Mouse (Mus musculus) forebrain, embryonic 15.5 days (tissue): ENCODE measurements around the gene Hist1h2ah. TPM values are rescaled to one million over a fixed set of nuclear protein-coding genes. Genes with fewer than 3 reads are reported as not detected.
"Not testable (repeated sequence)": the region's sequence is repeated elsewhere in the genome, so short reads cannot be mapped to it uniquely, and the experiment has no call there.

Experiments
- ATAC-seq: fragments of 200-750 bp; cut with Nextera tagmentation; replicated peaks from 2 replicates; pipeline ENCODE4 v1.8.0; 2017; ENCODE audit warnings: mild to moderate bottlenecking, moderate TSS enrichment, moderate library complexity
- H3K27ac ChIP-seq: fragments of 300-500 bp; sonication (generic); replicated peaks from 2 replicates; pipeline ENCODE4 v1.5.1; 2015; ENCODE audit warnings: mild to moderate bottlenecking, inconsistent platforms
- H3K27me3 ChIP-seq: fragments of 300-500 bp; sonication (generic); 2 replicates; pipeline ENCODE4 v1.6.1; 2015; ENCODE audit warnings: inconsistent platforms
- H3K36me3 ChIP-seq: fragments of 300-500 bp; sonication (generic); 2 replicates; pipeline ENCODE4 v1.6.1; 2015; ENCODE audit warnings: mild to moderate bottlenecking, inconsistent platforms
- H3K4me1 ChIP-seq: fragments of 300-500 bp; sonication (generic); 2 replicates; pipeline ENCODE4 v1.6.1; 2015; ENCODE audit warnings: inconsistent platforms
- H3K4me2 ChIP-seq: fragments of 300-500 bp; sonication (generic); replicated peaks from 2 replicates; pipeline ENCODE4 v1.6.1; 2015; ENCODE audit warnings: mild to moderate bottlenecking, inconsistent platforms
- H3K4me3 ChIP-seq: fragments of 300-500 bp; sonication (generic); 2 replicates; pipeline ENCODE4 v1.5.1; 2015; ENCODE audit warnings: mild to moderate bottlenecking, inconsistent platforms
- H3K9ac ChIP-seq: fragments of 300-500 bp; sonication (generic); replicated peaks from 2 replicates; pipeline ENCODE4 v1.6.1; 2015; ENCODE audit warnings: mild to moderate bottlenecking, inconsistent platforms
- H3K9me3 ChIP-seq: fragments of 300-500 bp; sonication (generic); 2 replicates; pipeline ENCODE4 v1.6.1; 2016; ENCODE audit warnings: inconsistent platforms
- WGBS: fragments of 180-500 bp; shearing (Covaris S2); methylation state at CpG from one replicate; pipeline ENCODE4 v1.1.7; 2015; ENCODE audit warnings: mixed read lengths; 5-methylcytosine and 5-hydroxymethylcytosine counted together
- polyA plus RNA-seq: library from polyadenylated mRNA; unstranded; fragments of >200 nt; fragmentation: Nextera tagmentation; extraction: Ambion mirVana; gene quantifications from 2 replicates; pipeline ENCODE4 v1.2.1, GENCODE M21; 2015

Gene Hist1h2ah
- polyA plus RNA-seq, 1 experiment from 2014 or later: 2.5 TPM

- ATAC-seq: peak; percentile 14
- Histone ChIP-seq H3K4me2 (peak overlapping the region; percentile 84), H3K4me1 (peaks cover 33% of the 10 kb centered on the region), H3K9ac (peak overlapping the region; percentile 51), H3K9me3 (no peaks in the 10 kb centered on the region), H3K4me3 (peak overlapping the region; percentile 46), H3K36me3 (no peaks in the 10 kb centered on the region), H3K27me3 (no peaks in the 10 kb centered on the region), H3K27ac (peak overlapping the region; percentile 89)
- under 1% methylated on average over 14 of the region's 14 CpGs for WGBS
Observed at GRCm38 (mm10) chr13:22043503-22044431, 8.4 kb upstream of the Hist1h2ah start.

- not testable (repeated sequence) for H3K27me3 ChIP-seq, H3K36me3 ChIP-seq, H3K9me3 ChIP-seq
- H3K4me1 ChIP-seq: peaks cover 33% of the 10 kb centered on the region
- ATAC-seq: peak; percentile 93
- peak within 1 kb of the TSS; percentile 91 for H3K27ac ChIP-seq
- under 1% methylated on average over 45 of the region's 80 CpGs for WGBS
- peak within 1 kb of the TSS; percentile 48 for H3K4me3 ChIP-seq
- H3K4me2 ChIP-seq: peak within 1 kb of the TSS; percentile 84
- H3K9ac ChIP-seq: peak within 1 kb of the TSS; percentile 51
Observed at GRCm38 (mm10) chr13:22042568-22043502, 7.5 kb upstream of the Hist1h2ah start, which contains the start of the genes Hist1h2ag and Hist1h2bj. Gene Hist1h2ag (minus strand): TSS chr13:22042944. Gene Hist1h2bj (plus strand): TSS chr13:22043214.

- no peaks in the 10 kb centered on the region for H3K27me3 ChIP-seq
- H3K4me3 ChIP-seq: peak overlapping the region; percentile 48
- no peaks in the 10 kb centered on the region for H3K9me3 ChIP-seq
- H3K4me2 ChIP-seq: peak overlapping the region; percentile 84
- H3K36me3 ChIP-seq: no peaks in the 10 kb centered on the region
- H3K27ac ChIP-seq: peak overlapping the region; percentile 91
- WGBS: 2% methylated on average over 13 of the region's 13 CpGs
- H3K4me1 ChIP-seq: peaks cover 33% of the 10 kb centered on the region
- H3K9ac ChIP-seq: peak overlapping the region; percentile 33
- peak; percentile 2; the same call in 1 of the 2 replicates for ATAC-seq
Observed at GRCm38 (mm10) chr13:22041651-22042567, 6.5 kb upstream of the Hist1h2ah start.

GRCm38 (mm10) chr13:22041142-22041536 lies 5.8 kb upstream of the Hist1h2ah start, which contains the start of gene Hist1h4i:
Gene Hist1h4i (minus strand): TSS chr13:22041362.
- not testable (repeated sequence) for H3K9me3 ChIP-seq, H3K27me3 ChIP-seq, H3K36me3 ChIP-seq
- Histone ChIP-seq H3K4me2 (peak within 1 kb of the TSS; percentile 84), H3K4me1 (peaks cover 40% of the 10 kb centered on the region), H3K4me3 (peak within 1 kb of the TSS; percentile 48), H3K27ac (peak within 1 kb of the TSS; percentile 91), H3K9ac (peak within 1 kb of the TSS; percentile 57)
- WGBS: under 1% methylated on average over 27 of the region's 27 CpGs
- peak; percentile 62 for ATAC-seq

GRCm38 (mm10) chr13:22040464-22041141 lies 5.2 kb upstream of the Hist1h2ah start:
- no peaks in the 10 kb centered on the region for H3K36me3 ChIP-seq
- H3K4me2 ChIP-seq: peak overlapping the region; percentile 84
- no peaks in the 10 kb centered on the region for H3K9me3 ChIP-seq
- H3K27me3 ChIP-seq: no peaks in the 10 kb centered on the region
- peak overlapping the region; percentile 91 for H3K27ac ChIP-seq
- WGBS: under 1% methylated on average over 24 of the region's 24 CpGs
- H3K4me3 ChIP-seq: peak overlapping the region; percentile 48
- peaks cover 42% of the 10 kb centered on the region for H3K4me1 ChIP-seq
- peak; percentile 3 for ATAC-seq
- H3K9ac ChIP-seq: peak overlapping the region; percentile 57

- Histone ChIP-seq H3K27me3 (no peaks in the 10 kb centered on the region), H3K4me3 (peak overlapping the region; percentile 48), H3K36me3 (no peaks in the 10 kb centered on the region), H3K9me3 (no peaks in the 10 kb centered on the region), H3K9ac (peak overlapping the region; percentile 57; the same call in 1 of the 2 replicates), H3K27ac (peak overlapping the region; percentile 91), H3K4me2 (peak overlapping the region; percentile 84), H3K4me1 (peaks cover 42% of the 10 kb centered on the region)
- 6% methylated on average over 2 of the region's 2 CpGs for WGBS
- ATAC-seq: no peak
Observed at GRCm38 (mm10) chr13:22039951-22040463, 4.6 kb upstream of the Hist1h2ah start.

- no peak overlapping the region; the same call in 1 of the 2 replicates for H3K27ac ChIP-seq
- no peaks in the 10 kb centered on the region for H3K36me3 ChIP-seq
- no peaks in the 10 kb centered on the region for H3K9me3 ChIP-seq
- no peak overlapping the region for H3K4me3 ChIP-seq
- peaks cover 46% of the 10 kb centered on the region for H3K4me1 ChIP-seq
- no peaks in the 10 kb centered on the region for H3K27me3 ChIP-seq
- H3K4me2 ChIP-seq: no peak overlapping the region
- WGBS: 65% methylated on average over 5 of the region's 5 CpGs
- no peak overlapping the region for H3K9ac ChIP-seq
- no peak for ATAC-seq
Observed at GRCm38 (mm10) chr13:22039364-22039763, 4.0 kb upstream of the Hist1h2ah start.

- Histone ChIP-seq H3K4me2 (no peak overlapping the region), H3K4me3 (no peak overlapping the region), H3K36me3 (no peaks in the 10 kb centered on the region), H3K27ac (peak overlapping the region; percentile 70; the same call in 1 of the 2 replicates), H3K9me3 (no peaks in the 10 kb centered on the region), H3K9ac (no peak overlapping the region), H3K27me3 (no peaks in the 10 kb centered on the region), H3K4me1 (peaks cover 40% of the 10 kb centered on the region)
- 80% methylated on average over 2 of the region's 2 CpGs for WGBS
- no peak for ATAC-seq
Observed at GRCm38 (mm10) chr13:22037415-22037814, 2.0 kb upstream of the Hist1h2ah start.

GRCm38 (mm10) chr13:22036986-22037385 lies 1.6 kb upstream of the Hist1h2ah start:
- WGBS: 58% methylated on average over 3 of the region's 3 CpGs
- peak overlapping the region; percentile 46 for H3K4me3 ChIP-seq
- no peaks in the 10 kb centered on the region for H3K36me3 ChIP-seq
- peaks cover 36% of the 10 kb centered on the region for H3K4me1 ChIP-seq
- ATAC-seq: no peak
- peak overlapping the region; percentile 53; the same call in 1 of the 2 replicates for H3K4me2 ChIP-seq
- H3K9me3 ChIP-seq: no peaks in the 10 kb centered on the region
- peak overlapping the region; percentile 70 for H3K27ac ChIP-seq
- H3K9ac ChIP-seq: peak overlapping the region; percentile 46
- no peaks in the 10 kb centered on the region for H3K27me3 ChIP-seq

- no peak; the same call in 1 of the 2 replicates for ATAC-seq
- H3K36me3 ChIP-seq: no peaks in the 10 kb centered on the region
- 1% methylated on average over 23 of the region's 23 CpGs for WGBS
- H3K4me3 ChIP-seq: peak overlapping the region; percentile 46
- H3K4me1 ChIP-seq: peaks cover 30% of the 10 kb centered on the region
- H3K4me2 ChIP-seq: peak overlapping the region; percentile 53
- H3K27ac ChIP-seq: peak overlapping the region; percentile 70
- H3K9me3 ChIP-seq: no peaks in the 10 kb centered on the region
- no peaks in the 10 kb centered on the region for H3K27me3 ChIP-seq
- H3K9ac ChIP-seq: peak overlapping the region; percentile 46
Observed at GRCm38 (mm10) chr13:22036149-22036956, 985 bp upstream of the Hist1h2ah start.
